Mouse (Mus musculus): Measurements from ENCODE around the gene Tmc5.

Gene Tmc5

DNA sequence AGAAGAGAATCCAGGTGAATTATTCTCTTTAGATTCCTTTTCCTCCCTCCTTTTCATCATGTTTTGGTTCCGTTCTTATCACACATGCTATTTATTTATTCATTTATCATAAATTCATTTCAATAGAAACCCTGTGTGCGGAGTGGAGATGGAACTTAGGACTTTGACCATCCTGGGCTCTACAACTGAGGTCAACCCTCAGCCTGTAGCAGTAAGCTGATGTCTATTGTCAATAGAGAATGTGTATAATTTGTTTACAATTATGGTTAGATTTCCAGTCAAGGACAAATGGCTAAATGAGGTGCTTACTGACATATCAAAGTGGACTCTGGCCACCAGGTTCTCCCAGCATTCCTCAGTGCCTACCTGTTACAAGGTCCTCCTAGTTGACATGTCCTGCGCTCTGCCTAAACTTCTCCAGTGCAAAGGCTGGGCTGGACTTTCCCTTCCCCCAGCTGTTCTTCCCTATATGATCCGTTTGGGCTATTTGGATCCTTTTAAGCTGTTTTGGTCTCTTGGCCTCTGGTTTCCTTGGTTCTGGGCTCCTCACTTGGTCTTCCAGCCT, 14.2 kb downstream of the Tmc5 start:
- no peak for DNase-seq

DNA sequence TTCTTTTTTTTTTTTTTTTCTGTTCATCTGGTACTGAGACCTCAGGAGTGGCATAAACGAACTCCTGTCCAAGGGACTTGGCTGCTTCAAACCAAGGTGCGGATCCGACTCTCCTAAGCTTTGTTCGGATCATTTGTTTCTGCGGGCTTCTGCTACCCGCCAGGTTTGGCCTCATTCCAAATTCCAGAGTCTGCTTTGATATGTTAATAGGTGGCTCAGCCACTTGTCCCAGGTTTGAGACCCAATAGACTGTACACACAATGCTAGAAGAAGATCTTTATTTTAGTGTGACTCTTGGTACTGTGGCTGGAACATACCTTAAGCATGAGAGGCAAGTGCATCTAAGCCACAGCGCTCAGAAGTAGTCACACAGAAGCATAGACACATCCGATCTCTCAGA, 14.8 kb downstream of the Tmc5 start:
- no peak for DNase-seq

DNA sequence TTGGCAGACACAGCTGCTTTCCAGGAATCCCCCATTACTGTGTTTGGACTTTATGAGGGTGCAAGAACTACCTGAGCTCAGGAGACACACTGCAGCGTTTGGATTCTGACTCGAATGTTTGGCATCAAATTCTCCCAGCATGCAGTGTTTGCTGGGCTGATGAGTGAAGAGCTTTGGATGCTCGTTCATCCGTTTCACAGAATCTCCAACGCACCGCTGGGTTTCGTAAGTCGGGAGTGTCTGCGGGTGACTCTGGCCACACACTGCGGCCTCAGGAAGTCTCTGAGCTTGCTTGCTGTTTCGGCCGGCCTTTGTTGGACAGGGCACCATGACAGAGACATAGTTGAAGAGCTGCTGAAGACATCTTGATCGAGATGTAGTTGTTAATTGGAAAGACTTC, 17.0 kb downstream of the Tmc5 start:
- DNase-seq, result no peak

DNA sequence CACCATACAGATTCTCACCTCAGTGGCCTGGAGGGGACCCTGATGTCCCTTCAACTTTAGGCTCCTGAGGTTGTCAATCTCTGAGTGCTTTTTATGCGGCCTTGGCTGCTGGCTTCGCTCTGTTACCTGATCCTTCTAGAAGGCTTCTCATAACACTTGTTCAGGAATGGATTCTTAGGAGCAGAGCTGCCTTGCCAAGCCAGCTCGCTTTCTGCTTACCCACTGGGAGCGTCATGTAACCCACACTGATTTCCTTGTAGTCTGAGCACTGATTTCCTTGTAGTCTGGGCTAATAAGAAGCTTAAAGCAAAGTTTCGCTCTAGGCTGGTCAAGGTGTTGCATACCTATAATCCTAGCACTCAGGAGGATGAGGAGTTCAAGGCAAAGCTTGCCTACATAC, 21.0 kb downstream of the Tmc5 start:
- DNase-seq, result no peak

DNA sequence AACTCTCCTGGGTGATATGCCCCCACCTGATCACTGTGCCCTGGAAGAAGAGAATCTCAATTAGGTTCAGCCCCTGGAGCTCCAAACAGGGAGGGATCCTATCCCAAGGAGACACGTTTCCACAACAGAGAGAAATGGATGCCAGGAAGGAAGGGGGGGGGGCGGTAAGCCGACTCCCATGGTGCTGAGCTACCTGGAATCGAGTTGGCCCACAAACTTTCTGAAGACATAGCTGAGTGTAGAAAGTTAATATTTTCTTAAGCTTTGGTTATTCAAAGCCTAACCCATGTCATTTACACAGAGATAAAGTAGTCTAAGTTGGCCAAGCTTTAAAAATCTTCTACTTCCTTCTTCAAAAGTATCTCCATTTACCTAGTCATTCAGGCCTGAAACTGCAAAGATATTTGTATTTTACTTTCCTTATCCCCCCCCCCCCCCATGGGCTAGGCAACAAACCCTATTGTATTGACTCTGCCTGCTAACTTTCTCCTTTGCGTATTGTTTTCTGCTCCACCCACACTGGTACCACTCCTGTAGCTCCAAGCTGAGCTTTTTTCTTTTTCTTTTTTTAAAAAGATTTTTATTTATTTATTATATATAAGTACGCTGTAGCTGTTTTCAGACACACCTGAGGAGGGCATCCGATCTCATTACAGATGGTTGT, 23.3 kb downstream of the Tmc5 start:
- DNase-seq, result no peak

DNA sequence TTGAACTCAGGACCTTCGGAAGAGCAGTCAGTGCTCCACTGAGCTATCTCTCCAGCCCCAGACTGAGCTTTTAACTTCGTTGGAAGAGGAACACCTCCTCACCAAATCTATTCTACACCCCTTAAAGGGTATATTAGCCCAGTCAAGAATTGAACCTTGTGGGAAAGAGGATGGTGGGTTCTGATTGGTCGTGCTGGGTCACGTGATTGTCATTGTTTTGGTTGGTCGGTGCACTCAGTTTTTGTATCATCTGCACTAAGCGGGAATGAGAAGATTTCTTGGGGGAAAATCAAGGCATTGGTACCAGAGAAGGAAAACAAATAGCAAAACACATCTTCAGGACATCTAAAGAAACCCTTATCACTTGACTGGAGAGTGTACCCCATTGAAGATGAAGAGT, 24.0 kb downstream of the Tmc5 start:
- DNase-seq, result no peak

DNA sequence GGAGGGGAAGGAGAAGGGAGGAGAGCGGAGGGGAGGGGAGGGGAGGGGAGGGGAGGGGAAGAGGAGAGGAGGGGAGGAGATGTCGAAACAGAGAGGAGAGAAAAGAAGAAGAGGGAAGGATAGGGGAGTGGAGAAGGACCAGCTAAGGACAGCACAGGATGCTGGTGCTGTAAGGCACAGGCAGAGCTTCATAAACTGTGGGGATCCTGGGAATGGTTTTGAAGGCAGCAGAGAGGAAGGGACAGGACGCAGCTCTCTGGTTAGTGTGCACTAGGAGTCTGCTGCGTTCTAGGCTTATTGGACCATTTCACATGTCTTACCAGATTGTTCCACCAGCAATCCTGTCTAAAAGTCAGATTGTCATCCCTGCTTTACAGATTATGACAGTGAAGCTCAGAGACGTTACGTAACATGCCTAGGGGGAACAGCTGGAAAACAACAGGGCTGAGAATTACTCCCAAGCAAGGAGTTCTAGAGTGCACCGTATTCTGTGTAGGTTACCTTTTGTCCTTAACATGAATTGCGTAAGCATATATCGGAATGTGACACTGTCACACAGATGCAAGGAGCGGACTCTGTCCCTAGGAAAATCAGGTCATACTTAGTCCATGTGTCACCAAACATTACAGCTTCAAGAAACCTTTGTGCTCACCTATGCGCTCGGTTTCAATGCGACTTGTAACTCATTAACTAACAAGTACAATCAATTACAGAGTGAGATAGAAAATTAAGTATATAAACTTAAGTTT, 30.6 kb downstream of the Tmc5 start:
- DNase-seq, result no peak

DNA sequence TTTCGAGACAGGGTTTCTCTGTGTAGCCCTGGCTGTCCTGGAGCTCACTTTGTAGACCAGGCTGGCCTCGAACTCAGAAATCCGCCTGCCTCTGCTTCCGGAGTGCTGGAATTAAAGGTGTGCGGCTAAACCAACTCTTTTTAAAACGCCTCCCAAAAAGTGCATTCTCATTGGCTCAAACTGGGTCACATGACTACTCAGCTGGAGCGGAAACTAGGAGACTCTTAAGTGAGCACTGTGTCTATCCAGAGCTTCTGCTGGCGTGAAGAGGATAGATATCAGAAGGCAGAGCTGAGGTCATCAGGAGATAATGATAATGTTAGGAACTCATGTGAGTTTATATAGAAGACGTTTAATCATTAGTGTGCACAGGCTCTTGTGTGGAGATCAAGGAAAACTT, 36.0 kb downstream of the Tmc5 start:
- DNase-seq, result no peak

DNA sequence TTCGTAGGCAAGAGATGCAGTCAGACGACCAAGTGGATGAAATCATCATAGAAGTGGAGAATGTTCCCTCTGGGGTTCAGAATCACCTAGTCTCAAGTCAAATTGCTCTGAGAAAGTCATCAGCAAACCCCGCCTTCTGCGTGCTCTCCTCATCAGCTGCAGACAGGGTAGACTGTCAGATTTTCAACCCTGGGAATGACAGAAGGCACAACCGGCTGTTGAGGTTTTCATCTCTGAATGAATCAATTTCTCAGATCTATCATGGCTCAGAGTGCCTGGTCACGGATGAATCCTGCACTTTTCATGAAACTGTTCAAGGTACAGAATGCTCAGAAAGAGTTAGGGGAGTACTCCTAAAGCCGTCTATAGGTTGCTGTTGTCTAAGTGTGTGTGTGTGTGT, 36.9 kb downstream of the Tmc5 start:
- no peak for DNase-seq

DNA sequence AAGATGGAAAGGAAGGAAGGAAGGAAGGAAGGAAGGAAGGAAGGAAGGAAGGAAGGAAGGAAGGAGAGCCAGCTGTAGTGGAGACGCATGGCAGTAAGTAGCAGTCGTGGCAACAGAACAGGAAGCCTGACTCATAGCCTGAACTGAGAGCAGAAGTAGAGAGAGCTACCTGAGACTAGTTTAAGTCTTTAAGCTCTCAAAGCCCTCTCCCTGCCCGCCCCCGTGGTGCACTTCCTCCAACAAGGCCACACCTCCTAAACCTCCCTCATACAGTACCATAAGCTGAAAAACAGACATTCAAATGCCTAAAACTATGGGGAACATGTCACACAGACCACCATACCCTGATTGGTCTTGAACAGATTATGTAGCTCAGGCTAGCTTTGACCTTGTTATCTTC, 40.4 kb downstream of the Tmc5 start:
- peak; percentile 48 for DNase-seq

DNA sequence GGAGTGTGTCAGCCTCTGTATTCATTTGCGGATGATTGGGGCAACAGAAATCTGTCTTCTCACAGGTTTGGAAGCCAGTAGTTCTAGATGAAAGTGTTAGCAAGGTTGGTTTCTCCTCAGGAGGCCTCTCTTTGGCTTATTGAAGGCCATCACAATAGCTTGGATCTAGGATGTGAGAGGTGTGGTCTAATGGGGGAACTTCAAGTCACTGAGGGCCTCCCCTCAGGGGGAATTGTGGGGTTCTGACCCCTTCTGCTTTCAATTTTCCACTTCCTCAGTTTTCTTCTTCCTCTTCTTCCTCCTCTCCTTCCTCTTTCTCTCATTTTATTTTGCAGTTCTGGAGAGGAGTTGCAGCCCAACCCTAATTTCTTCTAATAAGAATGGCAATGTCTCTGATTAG, 49.1 kb downstream of the Tmc5 start:
- DNase-seq, result no peak

DNA sequence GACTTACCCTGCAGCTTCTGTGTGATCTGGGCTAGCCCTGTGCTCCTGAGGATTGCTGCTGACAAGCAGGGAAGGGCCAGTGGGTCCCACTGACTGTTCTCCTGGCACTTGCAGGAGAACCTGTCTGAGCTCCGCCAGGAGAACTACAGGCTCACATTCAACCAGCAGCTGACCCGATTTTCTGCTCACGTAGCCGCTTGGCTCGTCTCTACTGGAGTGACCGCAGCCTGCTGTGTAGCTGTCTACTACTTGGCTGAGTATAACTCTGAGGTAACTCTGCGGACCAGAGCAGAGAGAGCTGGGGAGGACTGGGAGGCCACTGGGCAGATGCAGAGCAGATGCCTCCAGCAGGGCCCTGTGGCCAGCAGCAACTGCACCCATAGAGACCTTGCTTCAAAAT, 52.2 kb downstream of the Tmc5 start:
- no peak for DNase-seq

DNA sequence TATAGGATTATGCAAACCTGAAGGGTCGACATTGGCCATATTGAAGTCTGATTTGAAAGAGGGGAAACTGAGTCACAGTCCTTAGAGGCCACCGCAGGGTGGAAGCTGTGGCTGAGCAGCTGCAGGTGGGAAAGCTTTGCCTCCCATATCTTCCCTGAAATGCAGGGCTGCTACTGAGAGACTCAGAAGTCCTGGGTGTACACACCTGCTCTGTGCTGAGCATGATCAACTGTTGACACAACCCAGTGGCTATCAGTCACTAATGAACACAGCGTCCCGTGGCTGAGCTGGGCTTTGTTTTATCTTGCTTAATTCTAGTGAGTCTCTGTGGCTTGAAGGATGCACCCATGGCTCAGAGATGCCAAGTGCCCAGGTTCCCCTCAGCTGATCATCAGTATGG, 53.0 kb downstream of the Tmc5 start:
- no peak for DNase-seq

DNA sequence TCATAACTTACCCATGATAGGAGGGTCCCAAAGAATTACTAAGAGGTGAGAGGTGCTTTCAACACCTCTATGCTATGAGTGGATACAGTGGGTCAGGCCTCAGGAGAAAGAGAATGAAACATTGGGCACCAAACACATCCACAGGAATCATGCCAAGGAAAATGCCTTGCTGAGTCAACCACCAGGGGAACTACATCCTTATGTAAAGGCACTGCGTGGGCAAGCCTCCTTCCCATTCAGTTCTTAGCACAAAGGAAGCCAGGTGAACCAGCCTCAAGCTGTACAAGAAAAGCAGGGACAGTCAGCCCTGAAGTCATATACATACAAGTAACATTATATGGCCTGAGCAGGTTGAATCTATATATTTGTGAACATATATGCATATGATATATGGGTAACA, 53.8 kb downstream of the Tmc5 start:
- no peak for DNase-seq

DNA sequence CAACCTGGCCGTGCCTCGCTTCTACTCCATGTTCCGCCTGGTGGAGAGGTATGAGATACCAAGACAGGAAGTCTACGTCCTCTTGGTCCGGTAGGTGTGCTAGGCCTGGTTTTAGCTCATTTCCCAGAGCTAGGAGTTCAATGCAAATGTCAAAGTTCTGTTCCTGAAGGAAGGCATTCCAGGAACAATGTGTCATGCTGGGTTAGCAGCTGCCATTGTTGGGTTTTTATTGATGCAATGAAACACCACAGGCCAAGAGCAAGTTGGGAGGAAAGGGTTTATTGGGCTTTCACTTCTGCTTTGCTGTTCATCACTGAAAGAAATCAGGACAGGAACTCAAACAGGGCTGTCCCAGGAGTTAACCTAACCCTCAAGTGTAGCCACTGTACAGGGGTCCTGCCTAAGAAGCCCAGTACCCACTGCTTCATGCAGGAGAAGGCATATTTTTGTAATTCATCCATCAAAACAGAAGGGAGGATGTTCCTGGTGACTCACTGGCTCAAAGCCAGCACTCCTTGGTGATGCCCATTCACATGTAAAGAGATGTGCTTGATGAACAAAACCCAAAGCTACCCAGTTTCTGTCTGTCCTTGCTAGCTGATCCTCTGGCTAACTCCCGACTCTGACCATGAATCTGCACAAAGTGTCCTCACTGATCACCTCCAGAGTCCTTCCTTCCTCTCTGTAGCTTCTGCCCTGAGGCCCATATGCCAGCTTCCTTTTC, 55.6 kb downstream of the Tmc5 start:
- no peak for DNase-seq

DNA sequence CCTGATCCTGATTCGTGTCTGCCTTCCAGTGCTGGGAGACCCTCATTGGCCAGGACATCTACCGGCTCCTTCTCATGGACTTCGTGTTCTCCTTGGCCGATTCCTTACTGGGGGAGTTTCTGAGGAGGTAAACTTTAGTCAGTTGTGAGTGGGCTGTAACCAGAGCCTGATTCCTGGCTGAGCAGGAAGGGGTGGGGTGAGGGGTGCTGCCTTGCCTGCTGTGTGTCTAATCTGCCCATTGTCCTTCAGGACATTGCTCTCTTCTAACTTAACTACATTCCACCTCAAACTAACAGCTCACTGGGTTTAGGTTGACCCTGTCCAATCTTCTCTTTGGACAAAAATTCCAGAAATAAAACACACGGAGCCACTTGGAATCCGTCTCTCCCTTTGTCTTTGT, 59.6 kb downstream of the Tmc5 start:
- DNase-seq, result no peak

DNA sequence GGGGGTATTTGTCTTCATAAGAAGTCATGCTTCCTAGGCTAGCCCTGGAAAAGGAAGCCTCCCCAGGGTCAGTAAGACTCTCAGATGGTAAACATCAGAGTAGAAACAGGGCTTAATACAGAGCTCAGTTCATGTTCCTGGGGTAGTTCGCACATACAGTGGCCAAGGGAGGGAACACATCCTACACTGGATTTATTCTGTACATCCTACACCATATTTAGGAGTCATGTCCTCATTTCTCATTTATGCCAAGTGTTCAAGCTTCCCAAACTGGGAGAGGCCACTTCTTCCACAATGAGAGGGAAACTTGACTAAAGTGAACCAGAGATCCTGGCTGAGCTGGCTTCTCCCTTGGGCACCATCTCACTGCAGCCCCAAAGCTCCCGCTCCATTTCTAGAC, 70.7 kb downstream of the Tmc5 start:
- no peak for DNase-seq

DNA sequence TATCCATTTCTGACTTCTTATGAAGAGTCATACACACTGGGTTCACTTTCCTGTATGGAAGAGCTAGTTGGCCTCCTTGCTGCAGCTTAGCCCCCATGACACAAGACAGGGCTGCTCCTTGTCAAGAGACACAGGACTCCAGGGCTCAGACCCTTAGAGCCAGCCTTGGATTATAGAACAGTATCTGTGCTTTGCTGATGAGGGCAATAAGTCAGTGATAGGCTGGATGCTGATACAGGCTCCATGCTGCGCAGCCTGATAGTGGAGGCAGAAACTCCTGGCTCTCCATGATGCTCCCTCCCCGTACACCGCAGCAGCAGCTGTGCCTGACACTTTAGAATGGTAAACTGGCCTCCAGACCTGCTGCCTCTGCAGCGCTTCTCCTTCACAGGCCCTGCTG, 73.0 kb downstream of the Tmc5 start:
- DNase-seq, result no peak

DNA sequence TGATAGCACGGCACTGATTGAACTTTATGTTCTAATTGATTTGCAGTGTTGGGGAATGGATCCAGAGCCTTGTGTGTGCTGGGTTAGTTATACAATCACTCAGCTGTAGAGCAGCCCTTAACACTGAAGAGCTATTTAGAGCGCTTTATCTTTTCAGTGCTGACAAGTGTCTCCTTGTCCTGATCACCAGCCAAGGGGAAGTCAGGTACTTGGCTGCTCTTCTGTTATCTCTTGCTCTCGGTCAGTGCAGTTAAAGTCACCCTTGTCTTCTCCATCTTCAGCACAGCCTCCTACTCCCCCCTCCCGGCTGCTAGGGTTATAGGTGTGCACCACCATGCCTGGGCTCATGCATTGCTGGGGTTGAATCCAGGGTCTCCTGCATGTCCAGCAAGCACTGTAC, 79.7 kb downstream of the Tmc5 start:
- DNase-seq, result no peak

DNA sequence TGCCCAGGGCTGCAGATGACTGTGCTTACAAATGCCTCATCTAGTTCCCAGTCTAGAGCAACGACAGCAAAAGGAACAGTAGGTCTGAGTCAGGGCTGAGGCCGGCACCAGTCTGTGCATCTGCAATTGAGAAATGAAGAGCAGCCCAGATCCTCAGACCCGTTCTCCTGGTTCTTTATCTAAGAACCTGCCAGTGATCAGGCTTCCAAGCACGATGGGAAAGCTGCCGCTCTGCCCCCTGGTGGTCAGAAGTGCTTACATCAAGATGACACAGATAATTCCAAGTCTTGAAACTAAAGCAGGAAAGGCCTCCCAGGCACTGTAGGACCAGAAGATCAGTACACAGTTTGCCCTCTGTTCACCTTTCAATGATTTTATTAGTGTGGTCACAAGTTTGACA, 91.1 kb downstream of the Tmc5 start:
- DNase-seq, result peak; percentile 87

DNA sequence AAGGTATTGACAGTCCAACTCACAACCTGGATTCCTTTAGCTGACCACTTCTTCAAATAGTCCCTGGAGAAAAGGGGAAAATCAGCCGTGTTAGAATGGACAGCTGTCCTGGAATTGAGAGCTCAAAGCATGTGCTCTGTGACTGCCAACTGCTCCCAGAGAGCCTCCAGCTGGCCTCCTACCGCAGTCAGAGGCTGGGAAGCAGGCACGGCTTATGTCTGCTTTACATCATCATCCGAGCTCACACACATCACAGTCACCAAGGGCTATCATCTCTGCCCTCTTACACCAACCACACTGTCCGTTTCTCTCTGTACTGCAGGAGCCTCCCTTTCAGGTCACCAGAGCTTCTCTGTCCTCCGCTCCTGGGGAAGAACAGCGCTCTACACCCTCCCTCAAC, 92.0 kb downstream of the Tmc5 start:
- no peak for DNase-seq

DNA sequence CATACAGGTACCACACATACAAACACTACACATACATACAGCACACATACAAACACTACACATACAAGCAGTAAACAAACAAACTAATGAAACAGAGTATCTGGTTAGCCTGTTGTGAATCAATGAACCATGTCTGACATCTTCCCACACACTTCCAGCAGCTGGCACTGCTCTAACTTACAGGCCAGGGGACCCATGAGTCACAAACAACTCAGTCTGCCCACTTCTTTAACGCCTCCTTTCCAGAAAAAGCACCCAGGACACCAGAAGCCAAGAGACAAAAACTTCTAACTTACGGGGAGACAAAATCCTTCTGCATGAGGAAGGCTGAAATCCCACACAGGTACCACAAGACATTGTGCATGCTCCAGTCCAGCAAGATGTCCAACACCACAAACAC, 94.2 kb downstream of the Tmc5 start:
- no peak for DNase-seq

DNA sequence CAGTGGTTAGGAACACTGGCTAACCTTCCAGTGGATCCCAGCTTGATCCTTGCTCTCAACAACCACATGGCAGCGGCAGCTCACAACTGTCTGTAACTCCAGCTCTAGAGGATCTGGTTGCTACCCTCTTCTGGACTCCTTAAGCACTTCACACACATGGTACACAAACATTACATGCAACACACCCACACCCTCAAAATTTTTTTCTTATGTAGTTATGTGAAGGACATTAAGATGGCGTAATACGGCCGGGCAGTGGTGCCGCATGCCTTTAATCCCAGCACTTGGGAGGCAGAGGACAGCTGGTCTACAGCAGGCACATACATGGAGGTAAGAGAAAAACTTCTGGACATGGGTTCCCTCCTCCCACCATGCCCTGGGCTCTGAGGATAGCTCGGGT, 99.0 kb downstream of the Tmc5 start:
- DNase-seq, result no peak

DNA sequence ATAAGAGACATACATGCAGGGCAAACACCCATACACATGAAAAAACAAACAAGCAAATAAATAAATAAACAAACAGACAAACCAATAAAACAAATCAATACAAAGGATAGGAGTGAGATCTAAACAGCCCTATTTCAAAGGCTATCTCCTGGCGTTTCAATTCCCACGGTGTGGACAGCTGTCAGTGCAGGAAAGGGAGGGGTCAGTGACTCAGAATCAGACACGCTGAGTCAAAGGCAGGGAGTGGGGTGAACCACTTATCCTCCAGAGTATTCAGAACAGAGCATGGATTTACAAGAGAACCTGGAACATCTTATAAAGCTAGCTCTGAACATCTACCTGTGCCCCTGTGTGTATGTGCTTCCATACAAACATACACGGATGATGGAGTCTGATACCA, 100.1 kb downstream of the Tmc5 start:
- no peak for DNase-seq

Measured in thymus, postnatal 4 days (tissue).